Mouse (Mus musculus) megakaryocyte-erythroid progenitor cell, adult 5-6 weeks (primary cell): Measurements from ENCODE around the gene Ripor1. TPM values are rescaled to one million over a fixed set of nuclear protein-coding genes. Genes with fewer than 3 reads are reported as not detected.
A peak's percentile ranks its signal among the peaks of the same experiment; 100 is the strongest.
"Not testable (repeated sequence)": the region's sequence is repeated elsewhere in the genome, so short reads cannot be mapped to it uniquely, and the experiment has no call there.

Experiments
- ATAC-seq: replicated peaks from 2 replicates; pipeline ENCODE4 v1.8.0; 2016; ENCODE audit warnings: mild to moderate bottlenecking, inconsistent platforms; ENCODE audit not compliant: severe bottlenecking, poor library complexity, low FRiP score, low TSS enrichment
- total RNA-seq, 2 experiments: library from RNA; stranded (forward) in 1 of 2; stranded (reverse) in 1 of 2; fragments of 200-1000, 215-1000 nt in 1 of 2; fragments of >200 nt in 1 of 2; fragmentation: Nextera tagmentation in 1 of 2; gene quantifications; 2 replicates each; pipeline ENCODE4 v1.2.3; 2014 to 2017

Ripor1 gene
- total RNA-seq (2014; fragmentation: Nextera tagmentation) (148 and 206 TPM in 2 replicates), total RNA-seq (2017) (16.7 and 20.6 TPM in 2 replicates)

DNA sequence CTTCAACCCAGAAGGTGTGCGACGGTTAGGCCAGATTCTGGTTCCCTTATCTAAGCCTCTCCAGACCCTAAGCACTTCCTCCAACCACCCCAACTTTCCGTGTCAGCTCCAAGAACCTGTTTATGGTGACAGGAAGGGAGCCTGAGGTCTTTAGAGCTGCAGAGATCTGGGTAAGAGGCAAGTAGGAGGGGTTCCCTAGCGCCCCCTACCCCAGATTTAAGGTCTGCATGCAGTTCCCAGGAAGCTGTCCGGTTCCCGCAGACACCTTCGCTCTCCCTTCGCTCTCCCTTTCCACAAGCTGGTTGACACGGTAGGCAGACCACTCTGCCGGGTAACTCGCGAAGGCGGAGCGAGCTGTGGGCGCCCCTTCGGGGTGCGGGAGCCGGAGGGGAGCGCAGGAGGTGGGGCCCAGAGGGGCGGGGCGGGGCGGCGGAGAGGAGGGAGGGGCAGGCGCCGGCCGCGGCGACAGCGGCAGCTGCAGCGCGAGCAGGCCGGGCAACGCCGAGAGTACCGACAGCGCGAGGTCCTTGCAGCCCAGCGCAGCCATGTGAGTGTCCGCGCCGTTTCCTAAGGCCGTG lies at the start of gene Ripor1:
Ripor1 (plus strand) TSS at position 452 of the 578 bp plus-strand sequence.
- ATAC-seq, result peak; percentile 56

DNA sequence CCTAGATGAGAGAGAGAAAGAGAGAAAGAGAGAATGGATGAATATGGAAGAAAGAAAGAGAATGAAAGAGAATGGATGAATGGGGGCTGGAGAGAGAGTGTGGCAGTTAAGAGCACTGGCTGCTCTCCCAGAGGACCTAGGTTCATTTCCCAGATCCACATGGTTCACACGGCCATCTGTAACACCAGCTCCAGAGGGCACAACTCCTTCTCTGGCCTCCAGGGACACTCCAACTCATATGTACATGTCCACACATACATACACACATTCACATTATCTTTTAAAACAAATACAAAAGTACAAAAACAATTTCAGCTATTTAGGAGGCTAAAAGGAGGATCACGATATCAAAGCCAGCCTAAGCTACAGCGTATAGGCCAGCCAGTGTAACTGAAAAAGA lies 42.2 kb upstream of the Ripor1 start:
- ATAC-seq, result no peak

DNA sequence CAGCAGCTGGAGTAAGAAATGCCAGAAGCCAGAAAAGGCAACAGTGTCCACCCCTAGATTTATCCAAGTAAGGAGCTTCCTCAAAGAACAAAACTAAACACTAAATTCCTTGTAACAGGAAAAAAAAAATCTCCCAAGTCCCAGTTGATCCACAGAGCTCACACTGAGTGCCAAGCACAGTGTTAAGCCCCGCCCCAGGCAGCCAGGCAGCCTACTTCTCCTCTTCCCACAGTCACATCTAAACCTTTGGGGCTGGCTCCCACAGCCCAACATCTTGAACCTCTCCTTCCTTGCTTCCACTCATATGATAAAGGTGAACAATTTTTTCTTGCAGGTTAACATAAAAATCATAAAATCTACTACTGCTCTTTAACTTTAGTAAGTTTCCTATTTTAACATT lies 41.2 kb upstream of the Ripor1 start:
- ATAC-seq, result no peak

DNA sequence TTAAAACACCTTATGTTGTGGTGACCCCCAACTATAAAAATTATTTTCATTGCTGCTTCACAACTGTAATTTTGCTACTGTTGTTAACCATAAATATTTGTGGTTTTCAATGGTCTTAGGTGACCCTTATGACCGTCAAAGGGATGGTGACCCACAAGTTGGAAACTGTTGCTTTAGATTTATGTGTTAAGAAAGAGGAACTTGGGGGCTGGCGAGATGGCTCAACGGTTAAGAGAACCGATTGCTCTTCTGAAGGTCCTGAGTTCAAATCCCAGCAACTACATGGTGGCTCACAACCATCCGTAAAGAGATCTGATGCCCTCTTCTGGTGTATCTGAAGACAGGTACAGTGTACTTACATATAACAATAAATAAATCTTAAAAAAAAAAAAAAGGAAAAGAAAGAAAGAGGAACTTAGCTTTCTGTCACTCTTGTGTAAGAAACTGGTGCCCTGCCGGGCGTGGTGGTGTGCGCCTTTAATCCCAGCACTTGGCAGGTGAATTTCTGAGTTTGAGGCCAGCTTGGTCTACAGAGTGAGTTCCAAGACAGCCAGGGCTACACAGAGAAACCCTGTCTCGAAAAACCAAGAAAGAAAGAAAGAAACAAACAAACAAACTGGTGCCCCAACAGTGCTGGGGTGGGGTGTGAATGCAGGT lies 40.4 kb upstream of the Ripor1 start:
- not testable (repeated sequence) for ATAC-seq

GRCm38 (mm10) chr8:105565401-105565881 lies 39.6 kb upstream of the Ripor1 start:
- no peak for ATAC-seq

DNA sequence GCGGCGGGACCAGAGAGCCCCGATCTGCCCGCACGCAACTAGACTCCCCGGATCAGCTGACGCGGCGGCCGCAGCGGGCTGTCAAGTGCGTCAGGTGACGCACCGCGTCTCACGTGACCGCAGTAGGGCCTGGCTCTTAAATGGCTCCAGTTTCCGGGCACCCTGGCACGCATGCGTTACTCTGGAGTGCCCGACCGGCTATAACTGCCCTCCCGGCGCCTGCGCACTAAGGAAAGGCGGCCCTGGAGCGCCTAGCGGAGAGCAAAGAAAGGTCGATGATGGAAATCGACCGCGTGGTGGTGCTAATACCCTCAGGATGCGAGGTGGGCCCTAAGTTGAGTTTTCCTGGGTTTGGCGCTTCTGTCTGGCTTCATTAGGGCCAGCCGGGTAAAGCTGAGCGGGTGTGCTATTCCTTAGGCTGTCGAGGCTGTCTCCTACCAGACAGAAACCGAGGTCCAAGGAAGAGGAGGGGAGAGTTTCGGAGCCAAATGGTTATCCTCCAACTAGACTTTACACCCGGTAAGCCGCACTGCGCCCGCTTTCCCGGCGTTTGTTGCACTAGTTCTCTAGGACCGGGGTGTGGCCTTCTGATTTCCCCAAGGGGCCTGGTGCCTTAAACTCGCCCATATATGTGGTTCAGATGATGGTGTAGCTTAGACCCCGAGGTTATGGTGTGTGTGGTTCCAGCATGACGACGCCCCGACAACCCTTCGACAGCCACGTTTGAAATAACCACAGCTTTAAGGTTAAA lies 38.9 kb upstream of the Ripor1 start, which contains the start of gene Atp6v0d1:
Atp6v0d1 (minus strand) TSS at position 96 of the 751 bp plus-strand sequence.
- ATAC-seq, result peak; percentile 89

- peak; percentile 39; the same call in 1 of the 2 replicates for ATAC-seq
These were observed 38.1 kb upstream of the Ripor1 start for GRCm38 (mm10) chr8:105566703-105567595.

DNA sequence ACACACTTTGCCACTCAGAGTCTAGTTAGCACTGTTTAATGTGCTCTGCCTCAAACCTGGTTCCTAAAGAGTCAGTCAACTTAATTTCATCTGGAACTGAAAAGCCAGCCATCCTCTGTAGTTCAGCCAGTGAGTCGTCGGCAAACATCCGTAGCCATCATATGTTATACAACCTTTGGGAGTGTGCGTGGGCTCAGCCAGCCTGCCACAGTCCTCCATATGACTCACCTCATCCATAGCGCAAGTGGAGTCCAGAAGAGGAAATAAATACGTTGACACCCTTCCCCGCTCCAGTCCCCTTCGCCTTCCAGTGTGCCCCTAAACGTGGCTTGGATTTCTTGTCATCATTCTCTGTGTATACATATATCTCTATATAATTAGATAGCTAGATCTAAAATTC lies 33.2 kb upstream of the Ripor1 start:
- ATAC-seq, result no peak

DNA sequence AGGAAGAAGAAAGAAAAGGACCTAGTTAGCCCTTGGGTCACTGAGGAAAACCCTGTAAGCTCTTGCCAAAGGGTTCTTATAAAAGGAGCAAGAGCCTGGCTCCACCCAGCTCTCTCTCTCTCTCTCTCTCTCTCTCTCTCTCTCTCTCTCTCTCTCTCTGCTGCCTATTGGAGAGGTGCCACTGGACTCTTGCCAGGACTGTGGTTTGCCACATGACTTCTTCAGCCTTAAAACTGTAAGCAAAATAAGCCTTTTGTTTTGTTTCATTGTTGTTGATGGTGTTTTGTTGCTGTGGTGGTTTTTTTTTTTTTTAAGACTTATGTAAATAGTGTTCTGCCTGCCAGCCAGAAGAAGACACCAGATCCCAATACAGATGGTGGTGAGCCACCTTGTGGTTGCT lies 31.6 kb upstream of the Ripor1 start:
- peak; percentile 49 for ATAC-seq

DNA sequence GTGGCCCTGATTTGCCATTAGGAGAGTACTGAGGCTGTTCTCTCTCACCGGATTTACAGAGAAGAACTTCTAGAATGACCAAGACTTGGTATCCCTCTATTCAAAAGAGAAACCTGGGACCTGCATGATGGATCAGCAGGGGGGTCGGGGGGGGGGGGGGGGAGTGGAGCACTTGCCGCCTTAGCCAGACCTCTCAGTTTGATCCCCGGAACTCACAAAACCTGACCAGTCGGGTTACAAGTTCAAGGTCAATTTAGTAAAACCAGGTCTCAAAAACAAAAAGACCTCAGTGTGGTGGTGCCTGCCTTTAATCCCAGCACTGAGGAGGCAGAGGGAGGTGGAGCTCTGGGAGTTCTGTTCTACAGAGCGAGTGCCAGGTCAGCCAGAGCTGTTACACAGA lies 30.3 kb upstream of the Ripor1 start:
- no peak for ATAC-seq

- ATAC-seq, result no peak
These were observed 29.5 kb upstream of the Ripor1 start for GRCm38 (mm10) chr8:105575538-105575937.

GRCm38 (mm10) chr8:105579719-105580118 lies 25.3 kb upstream of the Ripor1 start:
- ATAC-seq, result no peak

DNA sequence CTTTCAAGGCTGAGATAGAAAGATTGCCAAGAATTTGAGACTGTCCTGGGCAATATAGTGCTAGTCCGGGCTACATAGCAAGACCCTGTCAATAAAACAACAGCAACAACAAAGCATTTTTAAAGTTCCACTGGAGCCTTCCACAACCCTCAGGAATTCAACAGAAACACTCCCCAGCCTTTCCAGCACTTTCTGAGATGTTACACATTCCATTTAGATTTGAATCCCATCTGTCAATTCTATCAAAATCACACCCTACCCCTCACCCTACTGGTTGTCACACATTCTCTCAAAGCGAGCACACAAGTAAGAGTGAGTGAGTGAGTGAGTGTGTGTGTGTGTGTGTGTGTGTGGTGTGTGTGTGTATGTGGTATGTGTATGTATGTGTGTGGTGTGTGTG lies 12.6 kb upstream of the Ripor1 start:
- no peak for ATAC-seq

- no peak for ATAC-seq
These were observed 11.2 kb upstream of the Ripor1 start for GRCm38 (mm10) chr8:105593859-105594258.

GRCm38 (mm10) chr8:105594451-105595242 lies 10.4 kb upstream of the Ripor1 start:
- no peak for ATAC-seq

DNA sequence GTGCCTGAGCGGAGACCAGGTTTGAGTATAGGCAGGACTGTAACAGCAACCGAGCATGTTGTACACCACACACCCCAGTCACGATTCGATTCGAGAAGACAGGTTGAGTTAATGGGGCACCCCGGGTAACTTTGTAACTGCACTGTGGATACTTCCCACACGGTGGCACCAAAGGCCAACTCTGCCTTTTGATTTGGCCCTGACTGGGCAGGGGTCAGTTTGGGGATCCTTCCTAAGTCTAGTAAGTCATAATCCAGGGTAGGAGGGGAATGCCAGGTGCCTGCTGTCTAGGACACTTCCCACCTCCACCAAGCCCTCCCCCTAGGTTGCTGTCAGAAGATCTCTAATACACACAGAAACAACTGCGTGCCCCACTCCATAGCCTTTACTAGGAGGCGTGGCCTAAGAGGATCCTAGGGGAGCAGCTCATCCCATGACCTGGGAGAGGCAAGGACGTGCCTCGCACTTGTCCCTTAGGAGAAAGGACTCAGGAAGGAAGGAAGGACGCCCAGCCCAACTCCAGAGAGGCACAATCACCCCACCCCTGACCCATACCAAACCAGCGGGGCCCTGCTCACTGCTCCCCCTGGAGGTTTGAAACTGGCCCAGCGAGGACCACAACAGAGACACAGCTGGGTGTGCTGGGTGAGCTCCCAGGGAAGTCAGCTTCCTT lies 8.6 kb upstream of the Ripor1 start:
- ATAC-seq, result peak; percentile 93

DNA sequence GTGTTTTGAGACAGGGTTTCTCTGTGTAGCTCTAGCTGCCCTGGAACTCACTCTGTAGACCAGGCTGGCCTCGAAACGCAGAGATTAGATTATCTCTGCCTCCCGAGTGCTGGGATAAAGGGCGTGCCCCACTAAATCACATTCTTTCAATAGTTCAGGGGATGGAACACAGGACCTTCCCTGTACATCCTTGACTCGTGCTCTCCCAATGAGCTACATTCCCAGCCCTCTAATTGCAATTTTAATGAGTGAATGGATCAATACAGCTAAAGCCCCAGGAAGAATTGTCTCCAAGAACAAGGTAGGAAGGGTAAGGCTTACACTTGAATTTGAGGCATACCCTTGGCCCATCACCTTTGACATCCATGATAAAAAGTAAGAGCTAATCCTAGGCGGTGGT lies 6.3 kb upstream of the Ripor1 start:
- ATAC-seq, result no peak

DNA sequence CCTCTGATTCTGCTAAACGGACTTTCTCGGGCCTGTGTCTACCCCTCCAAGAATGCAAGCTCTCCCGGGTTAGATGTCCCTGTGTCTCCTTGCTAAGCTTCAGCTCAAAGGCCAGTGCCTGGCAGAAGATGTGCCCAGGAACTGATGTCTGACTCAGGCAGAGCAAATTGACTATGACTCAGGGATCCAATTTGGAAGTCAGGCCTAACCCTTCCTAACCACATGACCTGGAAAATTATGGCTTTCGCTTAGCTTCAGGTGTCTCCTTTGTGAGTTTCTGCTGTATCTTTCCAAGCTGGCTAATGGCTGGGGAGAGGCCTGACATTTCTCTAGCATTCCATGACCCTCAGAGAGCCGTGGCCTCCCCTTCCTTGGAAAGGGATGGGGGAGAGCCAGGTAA lies 3.8 kb upstream of the Ripor1 start:
- ATAC-seq, result no peak
